Mouse (Mus musculus): ENCODE results near the gene Aicda.

- TF ChIP-seq MAX (IDR thresholded peaks at IDR 0.05; ENCODE audit: low read depth) (no peak), POLR2A (IDR thresholded peaks at IDR 0.05; ENCODE audit: insufficient read length, low read depth) (no peak), MYOG (IDR thresholded peaks at IDR 0.05; ENCODE audit: control insufficient read depth in 1 of 3, insufficient read depth in 1 of 3, insufficient read length in 2 of 3, low read depth in 2 of 3) (no peak), E2F4 (IDR thresholded peaks at IDR 0.05; ENCODE audit: insufficient read depth) (no peak), USF1 (IDR thresholded peaks at IDR 0.05; ENCODE audit: low read depth) (no peak)
Observed at GRCm38 (mm10) chr6:122545289-122545882, 8.2 kb upstream of the Aicda start.
